Mouse (Mus musculus) spleen, embryonic (tissue): Measurements from ENCODE around the gene Pla2g5.
"Not testable (repeated sequence)": the region's sequence is repeated elsewhere in the genome, so short reads cannot be mapped to it uniquely, and the experiment has no call there.

Source experiments
- CTCF ChIA-PET: fragments of 350-600 bp; sonication (Branson Sonifier 250); formaldehyde crosslinking; loops from one replicate; lab custom pipeline; 2022; lab: Charles Lee

Gene Pla2g5

GRCm38 (mm10) chr4:138858446-138858845 is 4.8 kb downstream of the Pla2g5 start:
- CTCF ChIA-PET = interaction anchor here (0.7 kb wide), 1 partner anchor 88 kb away, joined by 3 read pairs; no protein-coding TSS in a partner anchor

GRCm38 (mm10) chr4:138857576-138857975 is 5.7 kb downstream of the Pla2g5 start:
- CTCF ChIA-PET = no interaction called here

- CTCF ChIA-PET = no interaction called here
Observed at GRCm38 (mm10) chr4:138856491-138856890, 6.8 kb downstream of the Pla2g5 start.

- CTCF ChIA-PET = no interaction called here
Observed at GRCm38 (mm10) chr4:138855092-138855632, 8.1 kb downstream of the Pla2g5 start.

GRCm38 (mm10) chr4:138852961-138853360 is 10.3 kb downstream of the Pla2g5 start:
- CTCF ChIA-PET = no interaction called here

GRCm38 (mm10) chr4:138851463-138851862 is 11.8 kb downstream of the Pla2g5 start:
- CTCF ChIA-PET = no interaction called here

GRCm38 (mm10) chr4:138841386-138841785 is 21.9 kb downstream of the Pla2g5 start:
- CTCF ChIA-PET = no interaction called here

- CTCF ChIA-PET = no interaction called here
Observed at GRCm38 (mm10) chr4:138840726-138841125, 22.6 kb downstream of the Pla2g5 start.

- CTCF ChIA-PET = no interaction called here
Observed at GRCm38 (mm10) chr4:138839806-138840205, 23.5 kb downstream of the Pla2g5 start.

GRCm38 (mm10) chr4:138827147-138827546 is 36.1 kb downstream of the Pla2g5 start:
- CTCF ChIA-PET = no interaction called here

- CTCF ChIA-PET = interaction anchor here (0.7 kb wide), 2 partner anchors 12 to 75 kb away, joined by 5 to 8 read pairs; no protein-coding TSS in a partner anchor
Observed at GRCm38 (mm10) chr4:138825751-138826567, 37.3 kb downstream of the Pla2g5 start.

GRCm38 (mm10) chr4:138824660-138825059 is 38.6 kb downstream of the Pla2g5 start:
- CTCF ChIA-PET = interaction anchor here (0.7 kb wide), 1 partner anchor 13 kb away, joined by 5 read pairs; no protein-coding TSS in a partner anchor

GRCm38 (mm10) chr4:138824161-138824560 is 39.1 kb downstream of the Pla2g5 start:
- CTCF ChIA-PET = not testable (repeated sequence)

- CTCF ChIA-PET = no interaction called here
Observed at GRCm38 (mm10) chr4:138821036-138821435, 42.2 kb downstream of the Pla2g5 start.

GRCm38 (mm10) chr4:138819101-138819500 is 44.2 kb downstream of the Pla2g5 start:
- CTCF ChIA-PET = no interaction called here

GRCm38 (mm10) chr4:138817736-138818135 is 45.5 kb downstream of the Pla2g5 start:
- CTCF ChIA-PET = interaction anchor here (0.6 kb wide), 1 partner anchor 314 kb away, joined by 3 read pairs; no protein-coding TSS in a partner anchor

- CTCF ChIA-PET = no interaction called here
Observed at GRCm38 (mm10) chr4:138816166-138816565, 47.1 kb downstream of the Pla2g5 start.

GRCm38 (mm10) chr4:138806920-138807541 is 56.3 kb downstream of the Pla2g5 start:
- CTCF ChIA-PET = no interaction called here

GRCm38 (mm10) chr4:138806160-138806559 is 57.1 kb downstream of the Pla2g5 start:
- CTCF ChIA-PET = no interaction called here

- CTCF ChIA-PET = no interaction called here
Observed at GRCm38 (mm10) chr4:138805248-138805647, 58.0 kb downstream of the Pla2g5 start.

GRCm38 (mm10) chr4:138802917-138803316 is 60.4 kb downstream of the Pla2g5 start:
- CTCF ChIA-PET = interaction anchor here (0.7 kb wide), 1 partner anchor 12 kb away, joined by 3 read pairs; no protein-coding TSS in a partner anchor

GRCm38 (mm10) chr4:138801631-138802030 is 61.7 kb downstream of the Pla2g5 start:
- CTCF ChIA-PET = no interaction called here
